Mouse (Mus musculus): ENCODE results near the gene Hist1h3b. TPM values are rescaled to one million over a fixed set of nuclear protein-coding genes. Genes with fewer than 3 reads are reported as not detected.

The Hist1h3b gene
- polyA plus RNA-seq, 1 experiment from 2014 or later = 3.5 TPM

GRCm38 (mm10) chr13:23730479-23730878, 21.6 kb upstream of the Hist1h3b start:
- H3K9me3 ChIP-seq (ENCODE audit: control insufficient read depth, low read length) = no peaks in the 10 kb centered on the region
- DNase-seq (no peak), ATAC-seq (ENCODE audit: low FRiP score, low TSS enrichment) (no peak)
- no peak overlapping the region for H3K4me3 ChIP-seq (replicated peaks; ENCODE audit: low read depth, low read length)
- H3K36me3 ChIP-seq (ENCODE audit: control insufficient read depth, insufficient read depth, low read length) = no peaks in the 10 kb centered on the region
- H3K27ac ChIP-seq (replicated peaks; ENCODE audit: low read depth, low read length) = no peak overlapping the region
- no peaks in the 10 kb centered on the region for H3K27me3 ChIP-seq (ENCODE audit: control insufficient read depth, insufficient read depth, low read length)
- H3K9ac ChIP-seq (replicated peaks; ENCODE audit: low read length) = no peak overlapping the region
- H3K4me1 ChIP-seq (ENCODE audit: control insufficient read depth, insufficient read depth, low read length) = no peaks in the 10 kb centered on the region
- 63% methylated on average over 8 of the region's 8 CpGs for WGBS
- H3K4me2 ChIP-seq (ENCODE audit: low read length) = no peak overlapping the region

GRCm38 (mm10) chr13:23732156-23732804, 19.8 kb upstream of the Hist1h3b start:
- DNase-seq (peak; percentile 78), ATAC-seq (ENCODE audit: low FRiP score, low TSS enrichment) (no peak)
- Histone ChIP-seq H3K4me1 (ENCODE audit: control insufficient read depth, insufficient read depth, low read length) (no peaks in the 10 kb centered on the region), H3K9ac (replicated peaks; ENCODE audit: low read length) (no peak overlapping the region), H3K27me3 (ENCODE audit: control insufficient read depth, insufficient read depth, low read length) (no peaks in the 10 kb centered on the region), H3K36me3 (ENCODE audit: control insufficient read depth, insufficient read depth, low read length) (no peaks in the 10 kb centered on the region), H3K4me2 (ENCODE audit: low read length) (no peak overlapping the region), H3K27ac (replicated peaks; ENCODE audit: low read depth, low read length) (no peak overlapping the region), H3K4me3 (replicated peaks; ENCODE audit: low read depth, low read length) (no peak overlapping the region), H3K9me3 (ENCODE audit: control insufficient read depth, low read length) (no peaks in the 10 kb centered on the region)
- 25% methylated on average over 8 of the region's 8 CpGs for WGBS

GRCm38 (mm10) chr13:23737091-23737490, 15.0 kb upstream of the Hist1h3b start:
- Histone ChIP-seq H3K27me3 (ENCODE audit: control insufficient read depth, insufficient read depth, low read length) (no peaks in the 10 kb centered on the region), H3K4me2 (ENCODE audit: low read length) (no peak overlapping the region), H3K9me3 (ENCODE audit: control insufficient read depth, low read length) (no peaks in the 10 kb centered on the region), H3K36me3 (ENCODE audit: control insufficient read depth, insufficient read depth, low read length) (no peaks in the 10 kb centered on the region), H3K4me3 (replicated peaks; ENCODE audit: low read depth, low read length) (no peak overlapping the region), H3K27ac (replicated peaks; ENCODE audit: low read depth, low read length) (no peak overlapping the region), H3K4me1 (ENCODE audit: control insufficient read depth, insufficient read depth, low read length) (peaks cover 19% of the 10 kb centered on the region), H3K9ac (replicated peaks; ENCODE audit: low read length) (no peak overlapping the region)
- WGBS = 67% methylated on average over 5 of the region's 5 CpGs
- DNase-seq = no peak
- ATAC-seq (ENCODE audit: low FRiP score, low TSS enrichment) = no peak

- Histone ChIP-seq H3K27me3 (ENCODE audit: control insufficient read depth, insufficient read depth, low read length) (no peaks in the 10 kb centered on the region), H3K9ac (replicated peaks; ENCODE audit: low read length) (peak overlapping the region; percentile 24; the same call in 1 of the 2 replicates), H3K27ac (replicated peaks; ENCODE audit: low read depth, low read length) (peak overlapping the region; percentile 42), H3K4me2 (ENCODE audit: low read length) (peak overlapping the region; percentile 98), H3K4me1 (ENCODE audit: control insufficient read depth, insufficient read depth, low read length) (peaks cover 19% of the 10 kb centered on the region), H3K9me3 (ENCODE audit: control insufficient read depth, low read length) (no peaks in the 10 kb centered on the region), H3K36me3 (ENCODE audit: control insufficient read depth, insufficient read depth, low read length) (no peaks in the 10 kb centered on the region), H3K4me3 (replicated peaks; ENCODE audit: low read depth, low read length) (peak overlapping the region; percentile 48)
- DNase-seq = no peak
- WGBS = 17% methylated on average over 4 of the region's 4 CpGs
- no peak for ATAC-seq (ENCODE audit: low FRiP score, low TSS enrichment)
Observed at GRCm38 (mm10) chr13:23738041-23738440, 14.0 kb upstream of the Hist1h3b start.

GRCm38 (mm10) chr13:23738677-23739068, 13.4 kb upstream of the Hist1h3b start, which contains the start of gene Hist1h1c:
Gene Hist1h1c (plus strand): TSS chr13:23738808.
- WGBS = under 1% methylated on average over 30 of the region's 38 CpGs

GRCm38 (mm10) chr13:23739069-23739921, 12.8 kb upstream of the Hist1h3b start:
- Histone ChIP-seq H3K4me2 (ENCODE audit: low read length) (peak overlapping the region; percentile 98), H3K36me3 (ENCODE audit: control insufficient read depth, insufficient read depth, low read length) (no peaks in the 10 kb centered on the region), H3K27me3 (ENCODE audit: control insufficient read depth, insufficient read depth, low read length) (no peaks in the 10 kb centered on the region), H3K4me1 (ENCODE audit: control insufficient read depth, insufficient read depth, low read length) (peaks cover 19% of the 10 kb centered on the region), H3K27ac (replicated peaks; ENCODE audit: low read depth, low read length) (peak overlapping the region; percentile 78), H3K9ac (replicated peaks; ENCODE audit: low read length) (peak overlapping the region; percentile 57; the same call in 1 of the 2 replicates), H3K4me3 (replicated peaks; ENCODE audit: low read depth, low read length) (peak overlapping the region; percentile 48), H3K9me3 (ENCODE audit: control insufficient read depth, low read length) (no peaks in the 10 kb centered on the region)
- DNase-seq = peak; percentile 92
- ATAC-seq (ENCODE audit: low FRiP score, low TSS enrichment) = peak; percentile 85
- WGBS = under 1% methylated on average over 39 of the region's 39 CpGs

More at GRCm38 (mm10) chr13:23738677-23739068, 13.4 kb upstream of the Hist1h3b start, which contains the start of gene Hist1h1c:
- Histone ChIP-seq H3K4me3 (replicated peaks; ENCODE audit: low read depth, low read length) (peak within 1 kb of the TSS; percentile 48), H3K4me2 (ENCODE audit: low read length) (peak within 1 kb of the TSS; percentile 98), H3K27ac (replicated peaks; ENCODE audit: low read depth, low read length) (peak within 1 kb of the TSS; percentile 78), H3K36me3 (ENCODE audit: control insufficient read depth, insufficient read depth, low read length) (no peaks in the 10 kb centered on the region), H3K9ac (replicated peaks; ENCODE audit: low read length) (peak within 1 kb of the TSS; percentile 57; the same call in 1 of the 2 replicates), H3K9me3 (ENCODE audit: control insufficient read depth, low read length) (no peaks in the 10 kb centered on the region), H3K4me1 (ENCODE audit: control insufficient read depth, insufficient read depth, low read length) (peaks cover 19% of the 10 kb centered on the region), H3K27me3 (ENCODE audit: control insufficient read depth, insufficient read depth, low read length) (no peaks in the 10 kb centered on the region)
- ATAC-seq (ENCODE audit: low FRiP score, low TSS enrichment) = peak; percentile 94
- peak; percentile 93 for DNase-seq

- Histone ChIP-seq H3K27me3 (ENCODE audit: control insufficient read depth, insufficient read depth, low read length) (no peaks in the 10 kb centered on the region), H3K9ac (replicated peaks; ENCODE audit: low read length) (peak overlapping the region; percentile 57; the same call in 1 of the 2 replicates), H3K4me3 (replicated peaks; ENCODE audit: low read depth, low read length) (peak overlapping the region; percentile 48), H3K4me2 (ENCODE audit: low read length) (peak overlapping the region; percentile 98), H3K9me3 (ENCODE audit: control insufficient read depth, low read length) (no peaks in the 10 kb centered on the region), H3K4me1 (ENCODE audit: control insufficient read depth, insufficient read depth, low read length) (peaks cover 19% of the 10 kb centered on the region), H3K36me3 (ENCODE audit: control insufficient read depth, insufficient read depth, low read length) (no peaks in the 10 kb centered on the region), H3K27ac (replicated peaks; ENCODE audit: low read depth, low read length) (peak overlapping the region; percentile 78)
- DNase-seq (no peak), ATAC-seq (ENCODE audit: low FRiP score, low TSS enrichment) (no peak)
- 2% methylated on average over 14 of the region's 14 CpGs for WGBS
Observed at GRCm38 (mm10) chr13:23739922-23740252, 12.2 kb upstream of the Hist1h3b start.

- H3K27me3 ChIP-seq (ENCODE audit: control insufficient read depth, insufficient read depth, low read length) = no peaks in the 10 kb centered on the region
- H3K9ac ChIP-seq (replicated peaks; ENCODE audit: low read length) = peak overlapping the region; percentile 57; the same call in 1 of the 2 replicates
- no peaks in the 10 kb centered on the region for H3K9me3 ChIP-seq (ENCODE audit: control insufficient read depth, low read length)
- H3K27ac ChIP-seq (replicated peaks; ENCODE audit: low read depth, low read length) = no peak overlapping the region
- peak overlapping the region; percentile 48 for H3K4me3 ChIP-seq (replicated peaks; ENCODE audit: low read depth, low read length)
- H3K36me3 ChIP-seq (ENCODE audit: control insufficient read depth, insufficient read depth, low read length) = no peaks in the 10 kb centered on the region
- H3K4me1 ChIP-seq (ENCODE audit: control insufficient read depth, insufficient read depth, low read length) = peaks cover 19% of the 10 kb centered on the region
- no peak for ATAC-seq (ENCODE audit: low FRiP score, low TSS enrichment)
- H3K4me2 ChIP-seq (ENCODE audit: low read length) = peak overlapping the region; percentile 98
- 34% methylated on average over 13 of the region's 13 CpGs for WGBS
- no peak for DNase-seq
Observed at GRCm38 (mm10) chr13:23740256-23740840, 11.7 kb upstream of the Hist1h3b start.
